Mouse (Mus musculus) CH12.LX (cell line): ENCODE results near the gene Hyal3.

ENCODE experiments used
- CHD2 ChIP-seq: IDR thresholded peaks from 2 replicates; pipeline ENCODE4 v1.6.1; 2011; ENCODE audit warnings: low read length, improper control_type of control experiment
- CTCF ChIP-seq, 2 experiments: IDR thresholded peaks in 1 of 2; conservative IDR thresholded peaks in 1 of 2; 2 replicates each; pipeline ENCODE4 v1.5.1; 2011 to 2012; ENCODE audit warnings: low read depth in 2 of 2, low read length in 2 of 2, improper control_type of control experiment in 1 of 2, inconsistent platforms in 1 of 2, mild to moderate bottlenecking in 1 of 2, moderate library complexity in 1 of 2
- E2F4 ChIP-seq: IDR thresholded peaks from 2 replicates; pipeline ENCODE4 v1.6.1; 2011; ENCODE audit warnings: low read depth, low read length, improper control_type of control experiment; ENCODE audit not compliant: insufficient replicate concordance
- HCFC1 ChIP-seq: IDR thresholded peaks from 2 replicates; pipeline ENCODE4 v1.6.1; 2012; ENCODE audit warnings: low read depth, mild to moderate bottlenecking, inconsistent platforms, low read length, improper control_type of control experiment
- KAT2A ChIP-seq: IDR thresholded peaks from 2 replicates; pipeline ENCODE4 v1.6.1; 2012; ENCODE audit warnings: low read length, improper control_type of control experiment, inconsistent platforms; ENCODE audit not compliant: insufficient replicate concordance
- MAFK ChIP-seq: IDR thresholded peaks from 2 replicates; pipeline ENCODE4 v1.6.1; 2011; ENCODE audit warnings: low read length, improper control_type of control experiment; ENCODE audit not compliant: insufficient replicate concordance
- MAX ChIP-seq: IDR thresholded peaks from 2 replicates; pipeline ENCODE4 v1.6.1; 2011; ENCODE audit warnings: low read length, improper control_type of control experiment
- NELFE ChIP-seq: IDR thresholded peaks from 2 replicates; pipeline ENCODE4 v1.6.1; 2011; ENCODE audit warnings: low read depth, low read length, improper control_type of control experiment
- PAX5 ChIP-seq: IDR thresholded peaks from 2 replicates; pipeline ENCODE4 v1.6.1; 2012; ENCODE audit warnings: low read length, inconsistent platforms, mixed read lengths
- POLR2A ChIP-seq: IDR thresholded peaks from 2 replicates; pipeline ENCODE4 v1.6.1; 2011; ENCODE audit warnings: low read depth, mild to moderate bottlenecking, improper control_type of control experiment, low read length
- POLR2AphosphoS2 ChIP-seq: IDR thresholded peaks from 2 replicates; pipeline ENCODE4 v1.6.1; 2011; ENCODE audit warnings: low read depth, low read length, improper control_type of control experiment
- SMC3 ChIP-seq: IDR thresholded peaks from 2 replicates; pipeline ENCODE4 v1.6.1; 2011; ENCODE audit warnings: low read depth, low read length, improper control_type of control experiment
- TBP ChIP-seq: conservative IDR thresholded peaks from 2 replicates; pipeline ENCODE4 v1.6.1; 2011; ENCODE audit warnings: low read depth, low read length, improper control_type of control experiment
- ZNF384 ChIP-seq: IDR thresholded peaks from 2 replicates; pipeline ENCODE4 v1.6.1; 2012; ENCODE audit warnings: low read depth, low read length, improper control_type of control experiment, inconsistent platforms

GRCm38 (mm10) chr9:107611456-107612190 lies 31.0 kb downstream of the Hyal3 start:
- TF ChIP-seq E2F4, result no peak
- TF ChIP-seq PAX5, result no peak
- no peak for TF ChIP-seq POLR2A
- no peak for TF ChIP-seq CTCF (conservative IDR thresholded peaks at IDR 0.05 in 1 of 2, IDR thresholded peaks at IDR 0.05 in 1 of 2; ENCODE audit: low read depth in 2 of 2, low read length in 2 of 2)
- TF ChIP-seq MAX, result peak; percentile 71; the same call in 1 of the 2 replicates
- TF ChIP-seq POLR2AphosphoS2, result no peak
- 0 out of 2 replicates have a peak, but pooled peaks have one; percentile 11 for TF ChIP-seq TBP
- TF ChIP-seq NELFE, result peak; percentile 34; the same call in 1 of the 2 replicates
- TF ChIP-seq HCFC1, result no peak
- TF ChIP-seq CHD2, result no peak
- TF ChIP-seq ZNF384, result no peak
- TF ChIP-seq KAT2A, result no peak
- no peak for TF ChIP-seq SMC3
- TF ChIP-seq MAFK, result no peak
